Mouse (Mus musculus) megakaryocyte, embryonic 14.5 days (primary cell): ENCODE data around the gene Snrk. TPM values are rescaled to one million over a fixed set of nuclear protein-coding genes. Genes with fewer than 3 reads are reported as not detected.

ENCODE experiments used
- H3K27me3 ChIP-seq: replicated peaks from 2 replicates; pipeline ENCODE3; 2012; ENCODE audit warnings: inconsistent platforms
- H3K36me3 ChIP-seq: replicated peaks from 2 replicates; pipeline ENCODE3; 2012; ENCODE audit warnings: low read length, inconsistent platforms, mixed read lengths
- H3K4me1 ChIP-seq: 2 replicates; pipeline ENCODE4 v1.6.1; 2012; ENCODE audit warnings: inconsistent platforms
- H3K4me3 ChIP-seq: replicated peaks from 2 replicates; pipeline ENCODE3; 2012; ENCODE audit warnings: moderate library complexity, mild to moderate bottlenecking, inconsistent platforms
- H3K9me3 ChIP-seq: 2 replicates; pipeline ENCODE4 v1.6.1; 2012; ENCODE audit warnings: inconsistent platforms
- FLI1 ChIP-seq: IDR thresholded peaks from 2 replicates; pipeline ENCODE4 v1.6.1; 2012; ENCODE audit warnings: low read length, inconsistent platforms, mixed read lengths
- GATA1 ChIP-seq: IDR thresholded peaks from 3 replicates; pipeline ENCODE4 v1.6.1; 2012; ENCODE audit warnings: mixed read lengths, low read length, inconsistent platforms, borderline replicate concordance
- polyA plus RNA-seq: library from polyadenylated mRNA; stranded (reverse); fragments of >175 nt; gene quantifications from 2 replicates; pipeline ENCODE4 v1.2.3, GENCODE M21; 2012; ENCODE audit warnings: low replicate concordance; ENCODE audit not compliant: insufficient read depth

Snrk gene
- polyA plus RNA-seq, 1 experiment = 21.0 TPM

DNA sequence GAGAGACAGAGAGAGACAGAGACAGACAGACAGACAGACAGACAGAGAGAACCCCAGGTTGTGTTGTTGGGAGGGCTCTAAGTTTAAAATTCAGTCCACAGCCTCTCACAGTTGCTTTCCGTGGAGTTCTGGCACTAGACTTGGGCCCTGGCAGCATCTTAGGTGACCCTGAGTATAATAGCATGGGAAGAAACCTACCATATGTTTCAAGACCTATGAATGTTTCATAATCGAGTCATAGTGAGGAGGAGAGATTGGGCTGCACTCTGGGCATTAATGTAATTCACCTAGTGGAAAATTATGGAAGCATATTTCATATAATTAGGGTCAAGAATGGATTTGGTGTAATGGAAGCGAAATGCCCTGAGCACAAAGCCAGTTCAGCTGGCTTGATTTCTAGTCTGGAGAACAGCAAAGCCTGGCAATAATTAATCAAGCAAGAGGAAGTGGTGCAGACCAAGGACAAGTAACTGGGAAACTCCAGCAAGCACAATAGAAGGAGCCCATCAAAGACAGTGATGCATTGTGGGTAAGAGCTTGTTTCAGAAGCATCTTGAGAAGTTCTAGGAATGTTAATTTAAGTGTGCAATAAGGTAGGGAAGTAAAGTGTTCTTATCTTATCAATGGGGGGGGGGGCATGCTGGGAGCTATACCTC, 31.4 kb upstream of the Snrk start:
- H3K27me3 ChIP-seq = peaks cover 34% of the 10 kb centered on the region
- H3K4me3 ChIP-seq = no peak overlapping the region
- H3K4me1 ChIP-seq = peaks cover 19% of the 10 kb centered on the region
- H3K36me3 ChIP-seq = no peaks in the 10 kb centered on the region
- no peaks in the 10 kb centered on the region for H3K9me3 ChIP-seq
- TF ChIP-seq GATA1 (no peak), FLI1 (no peak)

- Histone ChIP-seq H3K4me3 (no peak overlapping the region), H3K4me1 (peaks cover 14% of the 10 kb centered on the region), H3K36me3 (no peaks in the 10 kb centered on the region), H3K9me3 (no peaks in the 10 kb centered on the region), H3K27me3 (peaks cover 46% of the 10 kb centered on the region)
- no peak for TF ChIP-seq FLI1
- TF ChIP-seq GATA1 = no peak
Measured at GRCm38 (mm10) chr9:122087086-122087485, 30.0 kb upstream of the Snrk start.

DNA sequence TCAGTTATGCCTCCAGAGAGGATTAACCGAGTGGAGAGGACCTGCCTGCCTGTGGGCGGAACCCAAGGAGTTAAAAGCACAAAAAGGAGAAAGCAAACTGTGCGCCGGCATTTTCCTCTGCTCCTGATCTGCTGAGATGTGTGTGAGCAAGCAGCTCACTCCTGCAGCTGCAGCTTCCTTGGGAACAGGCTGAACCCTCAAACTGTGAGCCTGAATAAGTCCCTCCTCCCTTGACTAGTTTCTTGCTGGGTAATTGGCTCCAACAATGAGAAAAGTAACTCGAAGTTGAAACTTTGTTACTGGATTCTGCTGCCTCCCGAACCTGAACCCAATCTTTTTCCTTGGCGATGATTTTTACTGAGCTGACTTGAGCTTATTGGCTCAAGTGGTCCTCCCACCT, 25.9 kb upstream of the Snrk start:
- H3K27me3 ChIP-seq = peaks cover 55% of the 10 kb centered on the region
- no peaks in the 10 kb centered on the region for H3K9me3 ChIP-seq
- H3K4me1 ChIP-seq = peaks cover 8% of the 10 kb centered on the region; the same call in 1 of the 2 replicates
- no peak for TF ChIP-seq FLI1
- TF ChIP-seq GATA1 = no peak
- no peaks in the 10 kb centered on the region for H3K36me3 ChIP-seq
- H3K4me3 ChIP-seq = no peak overlapping the region

- H3K4me1 ChIP-seq = peaks cover 6% of the 10 kb centered on the region; the same call in 1 of the 2 replicates
- H3K4me3 ChIP-seq = no peak overlapping the region
- TF ChIP-seq GATA1 (no peak), FLI1 (no peak)
- no peaks in the 10 kb centered on the region for H3K36me3 ChIP-seq
- peaks cover 53% of the 10 kb centered on the region for H3K27me3 ChIP-seq
- no peaks in the 10 kb centered on the region for H3K9me3 ChIP-seq
Measured at GRCm38 (mm10) chr9:122091782-122092228, 25.3 kb upstream of the Snrk start.

DNA sequence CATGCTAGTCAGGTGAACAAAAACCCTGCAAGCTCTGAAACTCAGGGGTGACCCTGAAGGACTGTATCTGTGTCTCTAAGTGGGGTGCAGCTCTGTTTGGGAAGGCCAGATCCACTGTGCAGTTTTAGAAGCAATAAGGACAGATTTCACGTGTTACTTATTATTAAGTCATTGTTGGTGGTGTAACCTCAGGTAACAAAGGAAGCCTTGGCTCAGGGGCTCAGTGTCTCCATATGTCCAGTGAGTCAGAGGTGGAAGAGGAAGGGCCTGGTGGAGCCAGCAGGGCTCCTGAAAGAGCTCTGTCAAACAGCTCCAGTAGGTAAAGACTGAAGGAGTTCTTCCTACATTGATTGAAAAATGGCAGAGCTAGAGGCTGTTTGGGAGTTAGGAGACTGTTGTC, 22.9 kb upstream of the Snrk start:
- Histone ChIP-seq H3K4me1 (peaks cover 21% of the 10 kb centered on the region), H3K36me3 (no peaks in the 10 kb centered on the region), H3K27me3 (peaks cover 44% of the 10 kb centered on the region), H3K9me3 (no peaks in the 10 kb centered on the region), H3K4me3 (no peak overlapping the region)
- TF ChIP-seq GATA1 = no peak
- no peak for TF ChIP-seq FLI1

GRCm38 (mm10) chr9:122096822-122097511, 20.1 kb upstream of the Snrk start:
- TF ChIP-seq FLI1 = no peak
- TF ChIP-seq GATA1 = no peak
- H3K4me1 ChIP-seq = peaks cover 25% of the 10 kb centered on the region
- peaks cover 35% of the 10 kb centered on the region for H3K27me3 ChIP-seq
- no peaks in the 10 kb centered on the region for H3K9me3 ChIP-seq
- H3K4me3 ChIP-seq = no peak overlapping the region
- no peaks in the 10 kb centered on the region for H3K36me3 ChIP-seq

GRCm38 (mm10) chr9:122097535-122097934, 19.5 kb upstream of the Snrk start:
- H3K9me3 ChIP-seq = no peaks in the 10 kb centered on the region
- H3K27me3 ChIP-seq = peaks cover 37% of the 10 kb centered on the region
- H3K4me1 ChIP-seq = peaks cover 24% of the 10 kb centered on the region
- H3K4me3 ChIP-seq = no peak overlapping the region
- no peak for TF ChIP-seq FLI1
- no peak for TF ChIP-seq GATA1
- H3K36me3 ChIP-seq = no peaks in the 10 kb centered on the region

DNA sequence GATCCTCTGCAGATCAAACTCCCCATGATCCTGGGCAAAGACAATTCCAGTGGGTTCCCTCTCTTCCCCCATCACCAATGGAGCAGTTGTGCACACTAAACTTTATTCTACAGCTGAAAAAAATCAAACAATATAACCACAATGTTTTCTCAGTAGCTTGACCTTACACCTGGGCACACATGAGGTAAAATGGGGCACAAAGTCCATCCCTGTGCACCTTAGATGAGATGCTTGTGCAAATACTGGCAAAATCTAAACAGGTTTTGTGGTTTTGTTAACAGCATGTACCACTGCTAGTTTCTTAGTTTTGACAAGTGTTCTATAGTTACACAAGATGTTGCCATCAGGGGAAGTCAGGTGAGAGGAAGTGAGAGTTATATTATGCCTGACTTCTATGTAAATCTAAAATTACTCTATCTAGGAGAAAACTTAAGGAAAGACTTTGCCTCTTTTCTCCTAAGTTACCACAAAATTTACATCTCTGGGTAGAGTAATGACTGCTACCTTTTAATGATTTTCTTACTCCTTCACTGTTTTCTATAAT, 16.4 kb upstream of the Snrk start:
- Histone ChIP-seq H3K4me3 (no peak overlapping the region), H3K36me3 (no peaks in the 10 kb centered on the region), H3K27me3 (peaks cover 32% of the 10 kb centered on the region), H3K9me3 (no peaks in the 10 kb centered on the region), H3K4me1 (peaks cover 29% of the 10 kb centered on the region)
- TF ChIP-seq FLI1 = no peak
- TF ChIP-seq GATA1 = no peak

- Histone ChIP-seq H3K27me3 (peaks cover 31% of the 10 kb centered on the region), H3K4me1 (peaks cover 29% of the 10 kb centered on the region), H3K36me3 (no peaks in the 10 kb centered on the region), H3K9me3 (no peaks in the 10 kb centered on the region), H3K4me3 (no peak overlapping the region)
- TF ChIP-seq FLI1 (no peak), GATA1 (no peak)
Measured at GRCm38 (mm10) chr9:122101196-122101595, 15.9 kb upstream of the Snrk start.
